8 mouse cellular contexts compared by ENCODE assay signal in genomic region chr9:76566515-76567280, GRCm38 (mm10). TPM values are rescaled to one million over a fixed set of nuclear protein-coding genes. Genes with fewer than 3 reads are reported as not detected.
DNase-seq lines count a peak whose midpoint lies in the region; ATAC-seq lines count a peak whose summit lies in the region.

Gene Fam83b, minus strand, starts transcription at chr9:76567116.

- H3K4me1 ChIP-seq in embryonic facial prominence, embryonic 14.5 days (ENCODE audit: control insufficient read depth, insufficient read depth, low read length) = no peaks in the 10 kb centered on the region
- H3K4me1 ChIP-seq in intestine, embryonic 16.5 days (ENCODE audit: control insufficient read depth, insufficient read depth, low read length) = peaks cover 9% of the 10 kb centered on the region
- no peaks in the 10 kb centered on the region for H3K4me1 ChIP-seq in liver, embryonic 16.5 days (ENCODE audit: control insufficient read depth, low read depth, low read length)
- peaks cover 13% of the 10 kb centered on the region for H3K4me1 ChIP-seq in neural tube, embryonic 13.5 days (replicated peaks)

- 4% methylated on average over 19 of the region's 40 CpGs for WGBS in embryonic facial prominence, embryonic 14.5 days
- 2% methylated on average over 39 of the region's 40 CpGs for WGBS in intestine, embryonic 16.5 days
- 2% methylated on average over 38 of the region's 40 CpGs for WGBS in liver, embryonic 16.5 days (ENCODE audit: insufficient replicate concordance)
- whole genome bisulfite sequencing in neural tube, embryonic 13.5 days = 4% methylated on average over 40 of the region's 40 CpGs

- peak within 1 kb of the TSS; percentile 65 for H3K9ac ChIP-seq in embryonic facial prominence, embryonic 14.5 days (ENCODE audit: low read depth, low read length)
- peak within 1 kb of the TSS; percentile 77 for H3K9ac ChIP-seq in intestine, embryonic 16.5 days (ENCODE audit: low read depth, low read length)
- no peak within 1 kb of the TSS for H3K9ac ChIP-seq in liver, embryonic 16.5 days (ENCODE audit: low read depth, low read length)
- peak within 1 kb of the TSS; percentile 67 for H3K9ac ChIP-seq in neural tube, embryonic 13.5 days

- H3K27me3 ChIP-seq in embryonic facial prominence, embryonic 14.5 days (replicated peaks; ENCODE audit: control insufficient read depth, insufficient read depth, low read length) = peaks cover 3% of the 10 kb centered on the region; the same call in 1 of the 2 replicates
- H3K27me3 ChIP-seq in intestine, embryonic 16.5 days (replicated peaks; ENCODE audit: control insufficient read depth, insufficient read depth, low read length) = no peaks in the 10 kb centered on the region
- H3K27me3 ChIP-seq in liver, embryonic 16.5 days (ENCODE audit: control insufficient read depth, insufficient read depth, low read depth, low read length) = peaks cover 7% of the 10 kb centered on the region
- H3K27me3 ChIP-seq in neural tube, embryonic 13.5 days = peaks cover 22% of the 10 kb centered on the region

- ATAC-seq in embryonic facial prominence, embryonic 14.5 days (ENCODE audit: low read depth) = peak; percentile 94
- ATAC-seq in intestine, embryonic 16.5 days = peak; percentile 96
- peak; percentile 72; the same call in 1 of the 2 replicates for ATAC-seq in liver, embryonic 16.5 days (ENCODE audit: low read depth)
- ATAC-seq in neural tube, embryonic 13.5 days (ENCODE audit: low read depth) = peak; percentile 67

- no peaks in the 10 kb centered on the region for H3K36me3 ChIP-seq in embryonic facial prominence, embryonic 14.5 days (ENCODE audit: control insufficient read depth, insufficient read depth, low read length)
- H3K36me3 ChIP-seq in intestine, embryonic 16.5 days (ENCODE audit: control insufficient read depth, insufficient read depth, low read length) = no peaks in the 10 kb centered on the region
- H3K36me3 ChIP-seq in liver, embryonic 16.5 days (ENCODE audit: control insufficient read depth, insufficient read depth) = no peaks in the 10 kb centered on the region
- no peaks in the 10 kb centered on the region for H3K36me3 ChIP-seq in neural tube, embryonic 13.5 days

- peak within 1 kb of the TSS; percentile 78 for H3K4me2 ChIP-seq in embryonic facial prominence, embryonic 14.5 days (ENCODE audit: low read depth, low read length)
- H3K4me2 ChIP-seq in intestine, embryonic 16.5 days (ENCODE audit: low read depth, low read length) = peak within 1 kb of the TSS; percentile 90
- H3K4me2 ChIP-seq in liver, embryonic 16.5 days (ENCODE audit: low read depth, low read length) = peak within 1 kb of the TSS; percentile 66
- peak within 1 kb of the TSS; percentile 99 for H3K4me2 ChIP-seq in neural tube, embryonic 13.5 days

- peak; percentile 8 for DNase-seq in right cerebral cortex, postnatal 14 days
- DNase-seq in right cerebral cortex, postnatal 36 days (ENCODE audit: low spot score in 2 of 2) = no peak
- peak; percentile 80 for DNase-seq in embryonic facial prominence, embryonic 14.5 days (ENCODE audit: low spot score)
- DNase-seq in layer of hippocampus, adult 8-10 months (ENCODE audit: low spot score in 2 of 2) = no peak
- no peak for DNase-seq in frontal cortex, postnatal 14 days (ENCODE audit: low spot score in 2 of 2)

- peak within 1 kb of the TSS; percentile 52 for H3K4me3 ChIP-seq in embryonic facial prominence, embryonic 14.5 days (ENCODE audit: low read depth, low read length)
- H3K4me3 ChIP-seq in intestine, embryonic 16.5 days (ENCODE audit: low read length) = peak within 1 kb of the TSS; percentile 61
- H3K4me3 ChIP-seq in liver, embryonic 16.5 days (ENCODE audit: low read depth, low read length) = peak within 1 kb of the TSS; percentile 51
- H3K4me3 ChIP-seq in neural tube, embryonic 13.5 days = peak within 1 kb of the TSS; percentile 54

- H3K27ac ChIP-seq in embryonic facial prominence, embryonic 14.5 days (replicated peaks; ENCODE audit: low read depth, low read length) = peak within 1 kb of the TSS; percentile 68; the same call in 1 of the 2 replicates
- peak within 1 kb of the TSS; percentile 87 for H3K27ac ChIP-seq in intestine, embryonic 16.5 days (ENCODE audit: low read length)
- H3K27ac ChIP-seq in liver, embryonic 16.5 days (ENCODE audit: low read length) = no peak within 1 kb of the TSS
- H3K27ac ChIP-seq in neural tube, embryonic 13.5 days (replicated peaks) = no peak within 1 kb of the TSS

- no peaks in the 10 kb centered on the region for H3K9me3 ChIP-seq in embryonic facial prominence, embryonic 14.5 days (ENCODE audit: control insufficient read depth, low read length)
- no peaks in the 10 kb centered on the region for H3K9me3 ChIP-seq in intestine, embryonic 16.5 days (ENCODE audit: control insufficient read depth, low read length)
- no peaks in the 10 kb centered on the region for H3K9me3 ChIP-seq in liver, embryonic 16.5 days (replicated peaks; ENCODE audit: control insufficient read depth, low read length)
- H3K9me3 ChIP-seq in neural tube, embryonic 13.5 days = no peaks in the 10 kb centered on the region

RNA-seq across cellular contexts. Expression of gene Fam83b, which starts in this region (rescaled TPM):
- 3.7 and 5.3 TPM in 2 replicates for polyA plus RNA-seq in embryonic facial prominence, embryonic 14.5 days (2014; fragmentation: Nextera tagmentation; extraction: Ambion mirVana)
- polyA plus RNA-seq in intestine, embryonic 16.5 days (2015; fragmentation: Nextera tagmentation; extraction: Ambion mirVana) = 11.2 and 13.1 TPM in 2 replicates
- 0.05 and 0.18 TPM in 2 replicates for polyA plus RNA-seq in liver, embryonic 16.5 days (2015; fragmentation: Nextera tagmentation; extraction: Ambion mirVana)
- 0.06 and 0.25 TPM in 2 replicates for polyA plus RNA-seq in neural tube, embryonic 13.5 days (2015; fragmentation: Nextera tagmentation; extraction: Ambion mirVana)
- under 1 TPM; 0.14 to 0.31 (median 0.23) TPM for total RNA-seq in layer of hippocampus, adult 8-10 months (2022)

Comparison
In these comparisons a context has a peak if more than half of its experiments do, and no peak if none do; other contexts are left out.
1. DNase-seq: peak in right cerebral cortex, postnatal 14 days (single experiment) and embryonic facial prominence, embryonic 14.5 days (single experiment); none in right cerebral cortex, postnatal 36 days (0 of 2), layer of hippocampus, adult 8-10 months (0 of 2) and frontal cortex, postnatal 14 days (0 of 2).
2. Peak in ATAC-seq, H3K4me3 ChIP-seq and H3K4me2 ChIP-seq in liver, embryonic 16.5 days; RNA of the gene not detected or under 1 TPM.
3. Peak in ATAC-seq, H3K4me3 ChIP-seq, H3K9ac ChIP-seq and H3K4me2 ChIP-seq in neural tube, embryonic 13.5 days; RNA of the gene not detected or under 1 TPM.
4. H3K27ac ChIP-seq: peak in embryonic facial prominence, embryonic 14.5 days (single experiment) and intestine, embryonic 16.5 days (single experiment); none in liver, embryonic 16.5 days (single experiment) and neural tube, embryonic 13.5 days (single experiment).
5. Peak in every context shown above with its lines, with median percentiles within 50 percentile points of each other: ATAC-seq, H3K4me2 ChIP-seq and H3K4me3 ChIP-seq.